Mouse (Mus musculus) heart, adult 2 months (tissue): ENCODE measurements at regions not wholly inside any gene's neighbourhood (a gene's known extent, or its start where the extent isn't known, plus 50 kb on each side); places are given as distances from the start of the nearest gene placed in this dataset.

Source experiments
- DNase-seq, 2 experiments: peaks; one replicate each; pipeline ENCODE4 v3.0.0; 2021
- H3K27ac ChIP-seq: fragments of 200-600 bp; 2 replicates; pipeline ENCODE4 v1.8.1; 2022
- H3K27me3 ChIP-seq: fragments of 200-500 bp; 2 replicates; pipeline ENCODE4 v1.6.1; 2012; ENCODE audit warnings: mild to moderate bottlenecking, low read length, inconsistent platforms, mixed read lengths; ENCODE audit not compliant: control insufficient read depth, insufficient read depth
- H3K36me3 ChIP-seq: fragments of 200-500 bp; 2 replicates; pipeline ENCODE4 v1.6.1; 2012; ENCODE audit warnings: low read length, inconsistent platforms; ENCODE audit not compliant: control insufficient read depth, insufficient read depth
- H3K4me1 ChIP-seq: fragments of 200-500 bp; 2 replicates; pipeline ENCODE4 v1.6.1; 2011; ENCODE audit warnings: low read length; ENCODE audit not compliant: control insufficient read depth, insufficient read depth
- H3K4me3 ChIP-seq: fragments of 200-600 bp; 2 replicates; pipeline ENCODE4 v1.8.1; 2022
- H3K79me2 ChIP-seq: fragments of 200-500 bp; replicated peaks from 2 replicates; pipeline ENCODE4 v1.6.1; 2012; ENCODE audit warnings: mild to moderate bottlenecking, inconsistent platforms, low read length, moderate library complexity, mixed read lengths; ENCODE audit not compliant: control insufficient read depth, insufficient read depth
- H3K9ac ChIP-seq: fragments of 200-500 bp; 2 replicates; pipeline ENCODE4 v1.6.1; 2012; ENCODE audit warnings: low read depth, mild to moderate bottlenecking, control low read depth, inconsistent platforms, low read length, mixed read lengths
- CTCF ChIP-seq: fragments of 200-600 bp; IDR thresholded peaks from 2 replicates; pipeline ENCODE4 v1.8.1; 2022; ENCODE audit warnings: antibody characterized with exemption, mild to moderate bottlenecking, moderate library complexity
- EP300 ChIP-seq: fragments of 200-500 bp; IDR thresholded peaks from 2 replicates; pipeline ENCODE4 v1.6.1; 2011; ENCODE audit warnings: low read depth, low read length, control low read depth; ENCODE audit not compliant: insufficient read depth
- POLR2A ChIP-seq: fragments of 200-500 bp; IDR thresholded peaks from 2 replicates; pipeline ENCODE4 v1.6.1; 2011; ENCODE audit warnings: mild to moderate bottlenecking, low read depth, low read length, control low read depth; ENCODE audit not compliant: insufficient read depth
- WGBS: fragments of 180-500 bp; shearing (Covaris S2); methylation state at CpG from one replicate; pipeline ENCODE4 v1.1.7; 2018; 5-methylcytosine and 5-hydroxymethylcytosine counted together
- intact Hi-C: fragments of 180-260 bp; cut with DNase I; formaldehyde crosslinking; loops from one replicate; pipeline ENCODE4 v1.15.1; 2025

- Histone ChIP-seq H3K4me1 (no peaks in the 10 kb centered on the region), H3K36me3 (no peaks in the 10 kb centered on the region), H3K9ac (no peak overlapping the region), H3K27me3 (no peaks in the 10 kb centered on the region), H3K79me2 (no peaks in the 10 kb centered on the region), H3K4me3 (no peak overlapping the region), H3K27ac (no peak overlapping the region)
- TF ChIP-seq EP300 (no peak), CTCF (no peak), POLR2A (no peak)
- DNase-seq: no peak
- 73% methylated on average over 4 of the region's 4 CpGs for WGBS
- intact Hi-C loops: no loop called here
Observed at GRCm38 (mm10) chr1:119124798-119125197, 71.4 kb upstream of the Gli2 start.

- intact Hi-C loops: no loop called here
- Histone ChIP-seq H3K9ac (no peak overlapping the region), H3K4me3 (no peak overlapping the region), H3K4me1 (no peaks in the 10 kb centered on the region), H3K79me2 (no peaks in the 10 kb centered on the region), H3K27me3 (no peaks in the 10 kb centered on the region), H3K36me3 (no peaks in the 10 kb centered on the region), H3K27ac (no peak overlapping the region)
- 85% methylated on average over 2 of the region's 2 CpGs for WGBS
- DNase-seq: no peak
- TF ChIP-seq EP300 (no peak), POLR2A (no peak), CTCF (no peak)
Observed at GRCm38 (mm10) chr1:119124063-119124462, 70.6 kb upstream of the Gli2 start.

GRCm38 (mm10) chr1:119123402-119123801, 70.0 kb upstream of the Gli2 start:
- H3K4me1 ChIP-seq: no peaks in the 10 kb centered on the region
- no peak for DNase-seq
- no peaks in the 10 kb centered on the region for H3K27me3 ChIP-seq
- no peak overlapping the region for H3K27ac ChIP-seq
- 42% methylated on average over 3 of the region's 3 CpGs for WGBS
- no peak overlapping the region for H3K9ac ChIP-seq
- H3K79me2 ChIP-seq: no peaks in the 10 kb centered on the region
- intact Hi-C loops: no loop called here
- H3K36me3 ChIP-seq: no peaks in the 10 kb centered on the region
- TF ChIP-seq EP300 (no peak), POLR2A (no peak), CTCF (no peak)
- H3K4me3 ChIP-seq: no peak overlapping the region

- H3K4me1 ChIP-seq: no peaks in the 10 kb centered on the region
- H3K36me3 ChIP-seq: no peaks in the 10 kb centered on the region
- intact Hi-C loops: no loop called here
- no peak overlapping the region for H3K27ac ChIP-seq
- WGBS: 48% methylated on average over 6 of the region's 6 CpGs
- no peak overlapping the region for H3K9ac ChIP-seq
- H3K27me3 ChIP-seq: no peaks in the 10 kb centered on the region
- TF ChIP-seq EP300: no peak
- TF ChIP-seq POLR2A: no peak
- no peak for TF ChIP-seq CTCF
- no peak for DNase-seq
- H3K79me2 ChIP-seq: no peaks in the 10 kb centered on the region
- no peak overlapping the region for H3K4me3 ChIP-seq
Observed at GRCm38 (mm10) chr1:119122975-119123374, 69.6 kb upstream of the Gli2 start.

GRCm38 (mm10) chr1:119119863-119120569, 66.6 kb upstream of the Gli2 start:
- no peak for DNase-seq
- H3K27ac ChIP-seq: no peak overlapping the region
- no peak overlapping the region for H3K9ac ChIP-seq
- no peaks in the 10 kb centered on the region for H3K36me3 ChIP-seq
- no peak overlapping the region for H3K4me3 ChIP-seq
- no peak for TF ChIP-seq POLR2A
- TF ChIP-seq EP300: no peak
- TF ChIP-seq CTCF: no peak
- WGBS: 54% methylated on average over 8 of the region's 8 CpGs
- intact Hi-C loops: no loop called here
- H3K79me2 ChIP-seq: no peaks in the 10 kb centered on the region
- no peaks in the 10 kb centered on the region for H3K4me1 ChIP-seq
- no peaks in the 10 kb centered on the region for H3K27me3 ChIP-seq

GRCm38 (mm10) chr1:119115106-119115674, 61.8 kb upstream of the Gli2 start:
- H3K27me3 ChIP-seq: no peaks in the 10 kb centered on the region
- H3K9ac ChIP-seq: no peak overlapping the region
- no peak overlapping the region for H3K27ac ChIP-seq
- no peak for TF ChIP-seq POLR2A
- TF ChIP-seq CTCF: no peak
- no peak for TF ChIP-seq EP300
- WGBS: 69% methylated on average over 7 of the region's 7 CpGs
- no peak for DNase-seq
- no peaks in the 10 kb centered on the region for H3K4me1 ChIP-seq
- intact Hi-C loops: no loop called here
- H3K79me2 ChIP-seq: no peaks in the 10 kb centered on the region
- no peak overlapping the region for H3K4me3 ChIP-seq
- no peaks in the 10 kb centered on the region for H3K36me3 ChIP-seq
